Mouse (Mus musculus) gonadal fat pad, adult 2 months (tissue): ENCODE measurements around the gene Hbs1l. TPM values are rescaled to one million over a fixed set of nuclear protein-coding genes. Genes with fewer than 3 reads are reported as not detected.

Source experiments
- DNase-seq: peaks from one replicate; pipeline ENCODE4 v3.0.0-alpha.2; 2012; ENCODE audit warnings: low read depth
- polyA plus RNA-seq: library from polyadenylated mRNA; depleted of rRNA; stranded (reverse); fragments of >200 nt; gene quantifications from 2 replicates; pipeline ENCODE4 v1.2.3, GENCODE M21; 2012; rRNA removed

Hbs1l gene
- polyA plus RNA-seq, 1 experiment: 15.2 TPM

DNA sequence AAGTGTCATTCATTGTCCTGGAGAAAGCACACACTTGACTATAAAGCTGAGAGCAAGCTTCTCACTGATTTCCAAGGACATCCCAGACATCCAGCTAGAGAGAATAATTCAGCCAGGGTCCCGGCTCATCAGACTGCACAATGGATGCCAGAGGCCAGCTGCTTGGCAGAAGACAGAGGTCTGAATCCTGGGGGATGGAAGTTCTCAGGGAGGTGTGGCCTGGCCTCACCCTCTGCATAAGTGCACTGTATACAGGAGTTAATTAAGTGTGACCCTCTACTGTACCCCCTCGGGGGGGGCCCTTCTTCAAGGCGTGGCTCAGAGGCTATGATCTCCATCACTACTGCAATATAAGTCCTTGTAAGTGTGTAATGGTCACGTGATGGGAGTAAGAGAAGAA lies 105.5 kb downstream of the Hbs1l start:
- no peak for DNase-seq

DNA sequence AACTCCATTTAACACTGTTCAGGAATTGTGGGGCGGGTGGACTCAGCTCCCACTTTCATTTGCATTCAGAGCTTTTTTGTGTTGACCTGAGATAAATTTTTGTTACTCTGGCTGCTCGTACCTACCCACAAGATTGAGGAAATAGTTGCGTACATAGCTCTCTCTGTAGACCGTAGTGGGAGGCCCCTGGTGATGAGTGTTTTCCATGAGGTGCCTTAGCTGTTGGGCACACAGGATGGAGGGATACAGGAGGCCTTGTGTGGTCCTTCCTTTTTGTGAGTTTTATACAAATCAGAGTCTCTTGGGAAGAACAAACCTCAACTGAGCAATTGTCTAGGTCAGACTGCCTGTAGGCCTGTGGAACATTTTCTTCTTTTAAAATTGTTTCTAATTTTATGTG lies 109.0 kb downstream of the Hbs1l start:
- DNase-seq: no peak

DNA sequence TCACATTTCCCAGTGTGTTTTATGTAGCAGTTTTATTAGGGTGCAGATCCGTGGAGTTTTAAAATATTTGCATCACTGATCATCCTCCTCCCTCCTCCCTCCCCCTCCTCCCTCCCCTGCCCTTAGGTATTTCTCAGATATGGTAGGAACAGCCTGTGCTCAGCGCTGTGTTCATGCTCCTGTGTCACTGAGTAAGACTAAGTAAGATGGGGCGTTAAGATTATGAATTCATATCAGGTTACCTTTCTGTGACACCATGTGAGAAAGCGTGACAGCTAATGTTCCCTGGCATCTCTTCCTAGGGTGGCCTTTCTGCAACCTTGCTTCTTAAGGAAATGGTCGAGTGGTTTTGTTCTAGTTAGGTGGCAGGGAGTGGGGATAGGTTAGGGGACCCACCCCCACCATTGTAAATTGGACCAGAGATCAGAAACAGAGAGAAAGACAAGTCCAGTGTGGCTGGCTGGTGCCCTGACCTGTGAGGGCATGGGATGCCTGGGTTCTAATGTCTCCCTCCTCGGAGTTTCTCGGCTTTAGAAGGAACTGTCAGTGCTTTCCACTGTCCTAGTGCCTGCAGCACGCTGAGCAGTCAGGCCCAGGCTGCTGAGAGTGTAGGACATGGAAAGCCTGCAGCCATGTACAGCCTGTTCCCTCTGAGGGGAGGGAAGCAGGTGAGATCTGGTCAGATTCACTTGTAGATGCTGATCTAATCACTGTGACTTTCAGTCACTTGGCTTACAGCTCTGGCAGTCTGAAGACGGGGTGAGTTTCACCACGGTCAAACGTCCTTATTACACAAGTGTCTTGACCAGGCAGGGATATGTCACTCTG lies 110.1 kb downstream of the Hbs1l start:
- DNase-seq: no peak

DNA sequence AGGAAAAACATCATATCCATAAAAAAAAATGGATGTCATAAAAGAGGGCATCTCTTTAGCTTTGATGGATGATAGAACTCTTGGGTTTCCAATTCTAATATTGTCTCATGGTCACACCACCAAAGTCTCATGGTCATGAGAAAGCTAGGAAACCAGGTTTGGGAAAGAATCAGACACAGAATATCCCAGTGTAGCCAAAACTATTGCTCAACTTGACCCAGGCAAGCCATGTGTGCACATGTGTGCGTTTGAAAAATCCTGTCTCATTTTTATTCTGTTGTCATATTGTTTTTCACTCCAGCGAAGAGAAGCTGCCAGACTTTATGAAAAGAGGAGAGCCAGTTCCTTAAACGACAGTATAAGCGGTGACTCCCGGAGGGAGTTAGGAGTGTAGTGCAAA lies 114.9 kb downstream of the Hbs1l start:
- DNase-seq: no peak

DNA sequence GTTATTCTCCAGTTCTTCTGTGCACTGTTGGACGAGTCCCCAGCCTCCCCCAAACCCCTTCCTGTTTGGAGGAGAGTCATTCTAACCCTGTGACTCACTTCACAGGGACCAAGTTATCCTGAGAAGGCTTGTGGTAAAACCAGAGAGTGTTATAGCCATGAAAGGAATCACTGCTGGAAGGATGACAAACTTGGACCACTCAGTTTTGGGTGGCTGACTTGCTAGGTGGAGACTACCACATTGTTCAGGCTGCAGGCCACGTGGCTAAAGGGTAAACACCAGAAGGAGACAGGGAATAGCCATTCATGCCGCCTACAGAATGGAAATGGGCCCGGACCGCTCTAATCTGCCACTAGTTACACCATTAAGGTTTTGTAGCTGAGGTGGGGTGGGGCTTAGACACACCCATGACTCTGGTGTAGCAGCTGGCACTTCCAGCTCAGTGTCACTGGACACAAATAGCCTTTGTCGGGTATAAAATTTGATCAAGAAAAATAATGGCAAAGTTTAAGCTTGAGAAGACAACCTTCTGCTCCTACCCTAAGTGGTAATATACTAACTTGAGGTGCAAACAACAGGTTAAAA lies 115.9 kb downstream of the Hbs1l start:
- DNase-seq: no peak

DNA sequence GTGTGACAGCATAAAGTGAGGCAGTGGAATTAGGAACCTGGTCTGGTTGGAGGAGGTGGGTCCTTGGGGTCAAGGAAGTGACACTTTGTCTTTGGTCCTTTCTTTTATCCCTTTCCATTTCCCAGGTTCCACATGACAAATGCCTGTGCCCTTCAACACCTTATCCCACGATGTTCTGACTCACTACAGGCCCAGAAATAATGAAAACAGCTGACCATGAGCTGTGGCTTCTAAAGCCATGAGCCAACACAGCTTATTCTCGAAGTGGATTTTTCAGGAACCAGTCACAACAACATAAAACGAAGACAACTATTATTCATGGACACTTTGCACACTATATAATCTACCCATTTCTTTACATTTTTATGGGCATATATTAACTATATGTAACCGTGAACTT lies 119.3 kb downstream of the Hbs1l start:
- no peak for DNase-seq

DNA sequence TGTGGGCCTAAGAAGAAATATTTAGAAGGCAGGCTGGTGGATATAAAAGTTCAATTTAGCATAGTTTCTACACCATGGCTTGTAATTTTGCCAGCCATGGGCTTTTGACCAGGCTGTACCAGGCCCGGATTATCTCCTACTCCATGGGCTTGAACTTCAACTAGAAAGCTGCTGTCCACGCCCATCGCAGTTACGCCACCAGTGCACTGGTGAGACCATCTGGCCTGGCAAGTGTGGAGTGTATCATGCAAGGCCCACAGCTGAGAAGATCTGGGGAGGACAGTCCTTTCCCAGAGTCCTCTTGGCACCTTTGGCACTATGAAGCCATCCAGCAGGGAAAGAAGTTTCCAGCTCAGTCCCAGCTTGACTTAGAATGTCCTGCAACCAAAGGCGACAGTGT lies 120.4 kb downstream of the Hbs1l start:
- DNase-seq: no peak

Other genes with a start within 250 kb of the Hbs1l start
- 3.2 TPM in 2 replicates for gene Myb, start 135.0 kb upstream of the Hbs1l start, polyA plus RNA-seq
- 0.24 and 0.36 TPM in 2 replicates for gene Aldh8a1, start 81.3 kb downstream of the Hbs1l start, polyA plus RNA-seq